ENCODE assay signal across 27 mouse cellular contexts in the genomic region with DNA sequence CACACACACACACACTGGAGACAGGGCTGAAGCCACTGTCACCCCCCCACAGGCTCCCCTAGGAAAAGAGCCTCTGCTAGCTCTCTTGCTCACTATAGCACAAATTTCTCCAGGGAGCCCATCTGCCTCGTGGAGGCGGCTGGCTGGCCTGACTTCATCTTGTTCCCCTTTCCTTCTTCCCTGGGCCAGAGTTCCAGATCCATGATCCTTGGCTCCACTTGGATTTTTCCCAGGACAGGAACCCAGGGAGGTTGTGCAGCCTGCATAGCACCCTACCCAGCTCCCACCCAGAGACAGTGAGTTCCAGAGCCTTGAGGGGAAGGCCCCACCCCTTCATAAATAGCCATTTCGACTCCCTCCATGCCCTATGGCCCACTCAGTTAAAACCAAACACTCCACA. TPM values are rescaled to one million over a fixed set of nuclear protein-coding genes. Genes with fewer than 3 reads are reported as not detected.
A peak's percentile ranks its signal among the peaks of the same experiment; 100 is the strongest.
DNase-seq lines count a peak whose midpoint lies in the region; ATAC-seq lines count a peak whose summit lies in the region.
"Had no signal": no experiment of that assay in that cellular context is flagged by ENCODE, and none has a peak within 500 bp of the region (broad histone marks: within the 10 kb centered on the region; RNA-seq: fewer than 3 reads in every experiment).

No protein-coding gene starts in this region.

- no peak overlapping the region for H3K4me2 ChIP-seq in forebrain, embryonic 14.5 days (ENCODE audit: low read length)
- H3K4me2 ChIP-seq in kidney, embryonic 16.5 days (replicated peaks; ENCODE audit: low read depth, low read length) = no peak overlapping the region
- no peak overlapping the region for H3K4me2 ChIP-seq in limb, embryonic 12.5 days
- H3K4me2 ChIP-seq: embryonic facial prominence, embryonic 12.5 days; hindbrain, embryonic 12.5 days; limb, embryonic 13.5 days; liver, embryonic 11.5 days; lung, embryonic 15.5 days; midbrain, embryonic 11.5 days; neural tube, embryonic 12.5 days had no signal

- intact Hi-C loops in heart, postnatal 10 days (cut with DNase I) = no loop called here

- no peak for ATAC-seq in forebrain, embryonic 14.5 days
- ATAC-seq in kidney, embryonic 16.5 days (ENCODE audit: low FRiP score, low TSS enrichment) = no peak
- no peak for ATAC-seq in limb, embryonic 12.5 days (ENCODE audit: insufficient number of reproducible peaks, insufficient read depth, low FRiP score, low TSS enrichment, low read depth)
- ATAC-seq: forebrain, embryonic 16.5 days; intestine, embryonic 16.5 days had no signal

- peaks cover 62% of the 10 kb centered on the region for H3K4me1 ChIP-seq in forebrain, embryonic 10.5 days
- 0 out of 2 replicates have a peak, but pooled peaks cover under 1% of the 10 kb centered on the region for H3K4me1 ChIP-seq in forebrain, embryonic 14.5 days (ENCODE audit: control insufficient read depth, insufficient read depth, low read length)
- peaks cover 68% of the 10 kb centered on the region for H3K4me1 ChIP-seq in kidney, embryonic 16.5 days (ENCODE audit: insufficient read depth, low read length)
- peaks cover 67% of the 10 kb centered on the region for H3K4me1 ChIP-seq in limb, embryonic 12.5 days (replicated peaks)

- peak overlapping the region; percentile 81 for H3K27ac ChIP-seq in forebrain, embryonic 10.5 days
- H3K27ac ChIP-seq in forebrain, embryonic 14.5 days (ENCODE audit: low read depth, low read length) = no peak overlapping the region
- no peak overlapping the region for H3K27ac ChIP-seq in kidney, embryonic 16.5 days (ENCODE audit: low read length)
- peak overlapping the region; percentile 53 for H3K27ac ChIP-seq in limb, embryonic 12.5 days
- H3K27ac ChIP-seq: embryonic facial prominence, embryonic 12.5 days; hindbrain, embryonic 12.5 days; limb, embryonic 13.5 days; lung, embryonic 15.5 days; neural tube, embryonic 12.5 days had no signal

- no peak for DNase-seq in forebrain, embryonic 10.5 days (ENCODE audit: extremely low spot score, low spot score)
- no peak for DNase-seq in forebrain, embryonic 14.5 days (ENCODE audit: low spot score)
- peak; percentile 34 to 61 for DNase-seq in heart, adult 18-20 months
- DNase-seq in heart, postnatal 10 days = no peak
- DNase-seq in kidney, adult 11 months = no peak
- DNase-seq: adrenal gland, adult 8-10 months; cerebellum, adult 2 months; cerebellum, postnatal 25 days; kidney, adult 9 months; kidney, postnatal 36 days; layer of hippocampus, postnatal 36 days; right cerebral cortex, adult 18-20 months; spleen, adult 18-20 months; thymus, postnatal 14 days had no signal

- no peak overlapping the region for H3K4me3 ChIP-seq in forebrain, embryonic 10.5 days
- H3K4me3 ChIP-seq in forebrain, embryonic 14.5 days (ENCODE audit: low read depth, low read length) = no peak overlapping the region
- H3K4me3 ChIP-seq in kidney, embryonic 16.5 days (ENCODE audit: low read length) = no peak overlapping the region
- H3K4me3 ChIP-seq in limb, embryonic 12.5 days (replicated peaks) = no peak overlapping the region
- H3K4me3 ChIP-seq: embryonic facial prominence, embryonic 12.5 days; hindbrain, embryonic 12.5 days; limb, embryonic 13.5 days; lung, embryonic 15.5 days; myocyte; neural tube, embryonic 12.5 days had no signal

- 63% methylated on average over 3 of the region's 3 CpGs for WGBS in forebrain, embryonic 10.5 days
- WGBS in forebrain, embryonic 14.5 days = 73% methylated on average over 3 of the region's 3 CpGs
- WGBS in kidney, embryonic 16.5 days = 38% methylated on average over 3 of the region's 3 CpGs
- 20% methylated on average over 3 of the region's 3 CpGs for WGBS in limb, embryonic 12.5 days

- no peaks in the 10 kb centered on the region for H3K36me3 ChIP-seq in forebrain, embryonic 10.5 days (replicated peaks)
- no peaks in the 10 kb centered on the region for H3K36me3 ChIP-seq in forebrain, embryonic 14.5 days (ENCODE audit: control insufficient read depth, insufficient read depth, low read length)
- H3K36me3 ChIP-seq in kidney, embryonic 16.5 days (ENCODE audit: insufficient read depth, low read length) = no peaks in the 10 kb centered on the region
- H3K36me3 ChIP-seq in limb, embryonic 12.5 days = no peaks in the 10 kb centered on the region
- H3K36me3 ChIP-seq: embryonic facial prominence, embryonic 12.5 days; G1E; hindbrain, embryonic 12.5 days; limb, embryonic 13.5 days; lung, embryonic 15.5 days; neural tube, embryonic 12.5 days had no signal

- no peak overlapping the region for H3K9ac ChIP-seq in forebrain, embryonic 14.5 days (ENCODE audit: low read length)
- H3K9ac ChIP-seq in kidney, embryonic 16.5 days (replicated peaks; ENCODE audit: low read length) = peak overlapping the region; percentile 41; the same call in 1 of the 2 replicates
- H3K9ac ChIP-seq in limb, embryonic 12.5 days (replicated peaks) = no peak overlapping the region
- H3K9ac ChIP-seq: embryonic facial prominence, embryonic 12.5 days; hindbrain, embryonic 12.5 days; limb, embryonic 13.5 days; lung, embryonic 15.5 days; neural tube, embryonic 12.5 days had no signal

- H3K9me3 ChIP-seq in forebrain, embryonic 10.5 days = no peaks in the 10 kb centered on the region
- no peaks in the 10 kb centered on the region for H3K9me3 ChIP-seq in forebrain, embryonic 14.5 days (replicated peaks; ENCODE audit: control insufficient read depth, low read length)
- no peaks in the 10 kb centered on the region for H3K9me3 ChIP-seq in kidney, embryonic 16.5 days (ENCODE audit: low read length)
- no peaks in the 10 kb centered on the region for H3K9me3 ChIP-seq in limb, embryonic 12.5 days
- H3K9me3 ChIP-seq: embryonic facial prominence, embryonic 12.5 days; G1E; hindbrain, embryonic 12.5 days; limb, embryonic 13.5 days; lung, embryonic 15.5 days; neural tube, embryonic 12.5 days had no signal

- no peaks in the 10 kb centered on the region for H3K27me3 ChIP-seq in forebrain, embryonic 10.5 days (ENCODE audit: poor library complexity, severe bottlenecking)
- no peaks in the 10 kb centered on the region for H3K27me3 ChIP-seq in forebrain, embryonic 14.5 days (replicated peaks; ENCODE audit: control insufficient read depth, insufficient read depth, low read length)
- H3K27me3 ChIP-seq in kidney, embryonic 16.5 days (ENCODE audit: insufficient read depth, low read length) = no peaks in the 10 kb centered on the region
- no peaks in the 10 kb centered on the region for H3K27me3 ChIP-seq in limb, embryonic 12.5 days
- H3K27me3 ChIP-seq: embryonic facial prominence, embryonic 12.5 days; limb, embryonic 13.5 days; lung, embryonic 15.5 days had no signal

RNA-seq across cellular contexts. Expression of a gene that starts 29.8 kb away (rescaled TPM):
- 22.1 and 25.5 TPM in 2 replicates for polyA plus RNA-seq in forebrain, embryonic 10.5 days (2016; fragmentation: Nextera tagmentation; extraction: Ambion mirVana)
- 5.1 and 5.4 TPM in 2 replicates for polyA plus RNA-seq in forebrain, embryonic 14.5 days (2014; fragmentation: Nextera tagmentation; extraction: Ambion mirVana)
- total RNA-seq in heart, adult 18-20 months (2021) = 10 to 100 TPM in 1 of 2 experiments, 1 to 10 TPM in 1; 9.1 to 10.3 TPM
- total RNA-seq in heart, postnatal 10 days (2021) = 10 to 100 TPM; 17.0 to 22.6 TPM
- polyA plus RNA-seq in kidney, embryonic 16.5 days (2015; fragmentation: Nextera tagmentation; extraction: Ambion mirVana) = 27.8 and 27.9 TPM in 2 replicates
- polyA plus RNA-seq in limb, embryonic 12.5 days (2016; fragmentation: Nextera tagmentation; extraction: Ambion mirVana) = 39.9 and 43.4 TPM in 2 replicates

Comparison
In these comparisons a context has a peak if more than half of its experiments do, and no peak if none do; other contexts are left out.
1. DNase-seq: peak in heart, adult 18-20 months (2 of 2); none in forebrain, embryonic 10.5 days (single experiment), forebrain, embryonic 14.5 days (single experiment), heart, postnatal 10 days (0 of 2) and kidney, adult 11 months (single experiment).
2. H3K27ac ChIP-seq: peak in forebrain, embryonic 10.5 days (single experiment) and limb, embryonic 12.5 days (single experiment); none in forebrain, embryonic 14.5 days (single experiment) and kidney, embryonic 16.5 days (single experiment).